Comparison of ENCODE assay signal across 21 mouse cellular contexts in the genomic region with DNA sequence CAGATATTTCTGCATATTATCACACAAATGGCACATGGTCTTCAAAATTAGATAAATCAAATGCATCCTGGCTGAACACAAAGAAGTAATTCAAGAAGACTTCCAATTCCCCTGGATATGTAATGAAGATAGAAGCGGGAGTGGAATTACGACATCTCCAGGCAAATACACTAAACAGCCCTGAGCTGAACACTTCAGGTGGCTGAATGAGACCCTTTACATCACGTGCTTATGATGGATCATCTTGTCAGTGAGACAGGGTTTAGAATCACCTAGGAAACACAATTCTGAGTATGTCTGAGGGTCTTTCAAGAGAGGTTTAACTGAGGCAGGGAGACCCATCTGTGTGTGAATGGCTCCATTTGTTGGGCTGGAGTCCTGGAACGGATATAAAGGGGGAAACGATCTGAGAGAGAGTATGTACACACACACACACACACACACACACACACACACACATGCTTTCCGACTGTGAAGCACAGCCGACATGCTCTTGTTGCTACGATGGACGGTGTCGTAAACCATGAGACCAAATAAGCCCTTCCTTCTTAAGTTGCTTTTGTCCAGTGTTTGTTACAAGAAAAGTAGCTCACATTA.
"Had no signal": no experiment of that assay in that cellular context is flagged by ENCODE, and none has a peak within 500 bp of the region (broad histone marks: within the 10 kb centered on the region; RNA-seq: fewer than 3 reads in every experiment).

No protein-coding gene starts in this region.

- DNase-seq: kidney, adult 18-20 months; kidney, adult 9 months; kidney, postnatal 25 days; layer of hippocampus, postnatal 36 days; liver, embryonic 13.5 days; lung, adult 2 months; lung, postnatal 14 days; lung, postnatal 4 days; right cerebral cortex, adult 18-20 months; right cerebral cortex, postnatal 14 days; right cerebral cortex, postnatal 4 days; thymus, adult 2 months; thymus, postnatal 14 days; thymus, postnatal 4 days had no signal

- H3K9me3 ChIP-seq: liver, embryonic 13.5 days had no signal

- H3K36me3 ChIP-seq: liver, embryonic 13.5 days had no signal

- ATAC-seq: intestine, embryonic 16.5 days; midbrain, embryonic 16.5 days had no signal

- H3K4me2 ChIP-seq: liver, embryonic 13.5 days; midbrain, embryonic 11.5 days had no signal

- H3K4me3 ChIP-seq: left cerebral cortex, adult 2 months; liver, embryonic 13.5 days; myocyte had no signal

- H3K27me3 ChIP-seq: liver, embryonic 13.5 days had no signal

- H3K9ac ChIP-seq: liver, embryonic 13.5 days had no signal

- H3K4me1 ChIP-seq: liver, embryonic 13.5 days had no signal

- H3K27ac ChIP-seq: kidney, postnatal 0 days; left cerebral cortex, adult 2 months; liver, embryonic 13.5 days; stomach, postnatal 0 days had no signal
